Mouse (Mus musculus) lung, postnatal 0 days (tissue): Measurements from ENCODE around the gene Atg10.

Source experiments
- CTCF ChIP-seq: IDR thresholded peaks from 2 replicates; pipeline ENCODE4 v1.5.1; 2016; ENCODE audit warnings: antibody characterized with exemption, mild to moderate bottlenecking
- EP300 ChIP-seq: IDR thresholded peaks from 2 replicates; pipeline ENCODE4 v1.6.1; 2016; ENCODE audit warnings: antibody characterized with exemption, mild to moderate bottlenecking, control low read depth

GRCm38 (mm10) chr13:90981798-90982197 lies 242.0 kb downstream of the Atg10 start:
- TF ChIP-seq CTCF, result no peak
- TF ChIP-seq EP300, result no peak
